Mouse (Mus musculus) CH12.LX (cell line): ENCODE results near the gene Arhgef40.

Experiments used
- CTCF ChIP-seq, 2 experiments: IDR thresholded peaks in 1 of 2; conservative IDR thresholded peaks in 1 of 2; 2 replicates each; pipeline ENCODE4 v1.5.1; 2011 to 2012; ENCODE audit warnings: low read depth in 2 of 2, low read length in 2 of 2, improper control_type of control experiment in 1 of 2, inconsistent platforms in 1 of 2, mild to moderate bottlenecking in 1 of 2, moderate library complexity in 1 of 2
- EP300 ChIP-seq: IDR thresholded peaks from 2 replicates; pipeline ENCODE4 v1.6.1; 2011; ENCODE audit warnings: low read length, improper control_type of control experiment
- JUND ChIP-seq: conservative IDR thresholded peaks from 2 replicates; pipeline ENCODE4 v1.6.1; 2011; ENCODE audit warnings: low read depth, low read length, improper control_type of control experiment
- KAT2A ChIP-seq: IDR thresholded peaks from 2 replicates; pipeline ENCODE4 v1.6.1; 2012; ENCODE audit warnings: low read length, improper control_type of control experiment, inconsistent platforms; ENCODE audit not compliant: insufficient replicate concordance
- POLR2A ChIP-seq: IDR thresholded peaks from 2 replicates; pipeline ENCODE4 v1.6.1; 2011; ENCODE audit warnings: low read depth, mild to moderate bottlenecking, improper control_type of control experiment, low read length
- USF2 ChIP-seq: conservative IDR thresholded peaks from 2 replicates; pipeline ENCODE4 v1.6.1; 2011; ENCODE audit warnings: low read depth, low read length, improper control_type of control experiment

DNA sequence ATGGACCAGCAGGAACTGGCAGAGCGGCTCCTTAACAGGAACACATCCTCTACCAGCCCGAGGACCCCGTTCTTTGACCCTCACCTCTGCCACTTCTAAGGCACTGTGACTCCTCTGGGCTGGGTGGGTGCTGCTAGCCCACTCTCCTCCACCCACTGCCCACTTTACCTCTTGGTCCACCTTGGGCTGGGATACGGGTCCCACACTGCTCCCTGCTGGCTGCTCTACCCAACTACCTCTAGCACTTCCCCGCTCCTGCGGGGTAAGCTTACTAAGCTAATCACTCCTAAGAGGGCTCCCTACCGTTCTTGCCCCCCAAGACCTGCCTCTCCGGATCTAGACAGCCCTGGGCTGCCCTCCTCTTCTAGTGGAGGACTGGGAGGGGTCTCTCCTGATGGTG lies 21.7 kb downstream of the Arhgef40 start:
- TF ChIP-seq POLR2A (no peak), CTCF (conservative IDR thresholded peaks at IDR 0.05 in 1 of 2, IDR thresholded peaks at IDR 0.05 in 1 of 2; ENCODE audit: low read depth in 2 of 2, low read length in 2 of 2) (peak in 1 of 2 experiments; percentile 35; a peak in 1 of 4 replicates), KAT2A (no peak), EP300 (no peak), JUND (no peak), USF2 (no peak)
